ENCODE assay signal across 13 mouse cellular contexts in genomic region chr5:45876328-45876727, GRCm38 (mm10).
"Had no signal": no experiment of that assay in that cellular context is flagged by ENCODE, and none has a peak within 500 bp of the region (broad histone marks: within the 10 kb centered on the region; RNA-seq: fewer than 3 reads in every experiment).

No protein-coding gene starts in this region.

- H3K4me3 ChIP-seq: layer of hippocampus, adult 2 months; limb, embryonic 12.5 days; liver, embryonic 13.5 days; midbrain, embryonic 10.5 days; midbrain, embryonic 15.5 days; neural tube, embryonic 13.5 days had no signal

- H3K27ac ChIP-seq: kidney, postnatal 0 days; layer of hippocampus, adult 2 months; limb, embryonic 12.5 days; liver, embryonic 13.5 days; midbrain, embryonic 10.5 days; midbrain, embryonic 15.5 days; neural tube, embryonic 13.5 days had no signal

- DNase-seq: kidney, adult 8-10 months; kidney, postnatal 36 days; liver; liver, embryonic 13.5 days; liver, postnatal 0 days; right cerebral cortex, postnatal 14 days; thymus, postnatal 4 days had no signal

- H3K36me3 ChIP-seq: limb, embryonic 12.5 days; liver, embryonic 13.5 days; midbrain, embryonic 10.5 days; midbrain, embryonic 15.5 days; neural tube, embryonic 13.5 days had no signal

- H3K27me3 ChIP-seq: limb, embryonic 12.5 days; liver, embryonic 13.5 days; midbrain, embryonic 15.5 days; neural tube, embryonic 13.5 days had no signal

- H3K4me1 ChIP-seq: limb, embryonic 12.5 days; liver, embryonic 13.5 days; midbrain, embryonic 10.5 days; midbrain, embryonic 15.5 days; neural tube, embryonic 13.5 days had no signal

- ATAC-seq: liver, postnatal 0 days; midbrain, embryonic 15.5 days had no signal
